Mouse (Mus musculus): ENCODE results near the gene Brf1. TPM values are rescaled to one million over a fixed set of nuclear protein-coding genes. Genes with fewer than 3 reads are reported as not detected.

Gene Brf1
- polyA plus RNA-seq, 1 experiment from 2014 or later, result 70.1 TPM

- no peaks in the 10 kb centered on the region for H3K9me3 ChIP-seq (ENCODE audit: low read length)
- peak overlapping the region; percentile 63 for H3K4me3 ChIP-seq (ENCODE audit: low read length)
- H3K36me3 ChIP-seq (ENCODE audit: insufficient read depth, low read length), result no peaks in the 10 kb centered on the region
- peaks cover 39% of the 10 kb centered on the region for H3K4me1 ChIP-seq (ENCODE audit: insufficient read depth, low read length)
- H3K4me2 ChIP-seq (replicated peaks; ENCODE audit: low read depth, low read length), result peak overlapping the region; percentile 88
- WGBS, result under 1% methylated on average over 57 of the region's 58 CpGs
- peak overlapping the region; percentile 78 for H3K9ac ChIP-seq (replicated peaks; ENCODE audit: low read length)
- H3K27me3 ChIP-seq (ENCODE audit: insufficient read depth, low read length), result no peaks in the 10 kb centered on the region
- H3K27ac ChIP-seq (ENCODE audit: low read length), result peak overlapping the region; percentile 86
- peak; percentile 81 for ATAC-seq (ENCODE audit: low FRiP score, low TSS enrichment)
These were observed 50.3 kb downstream of the Brf1 start for GRCm38 (mm10) chr12:112950040-112950760.

- 31% methylated on average over 4 of the region's 4 CpGs for WGBS
- ATAC-seq (ENCODE audit: low FRiP score, low TSS enrichment), result no peak
- Histone ChIP-seq H3K9me3 (ENCODE audit: low read length) (no peaks in the 10 kb centered on the region), H3K27ac (ENCODE audit: low read length) (peak overlapping the region; percentile 48; the same call in 1 of the 2 replicates), H3K4me2 (replicated peaks; ENCODE audit: low read depth, low read length) (no peak overlapping the region), H3K4me3 (ENCODE audit: low read length) (no peak overlapping the region), H3K27me3 (ENCODE audit: insufficient read depth, low read length) (no peaks in the 10 kb centered on the region), H3K36me3 (ENCODE audit: insufficient read depth, low read length) (no peaks in the 10 kb centered on the region), H3K4me1 (ENCODE audit: insufficient read depth, low read length) (peaks cover 32% of the 10 kb centered on the region), H3K9ac (replicated peaks; ENCODE audit: low read length) (no peak overlapping the region)
These were observed 53.2 kb downstream of the Brf1 start for GRCm38 (mm10) chr12:112947307-112947706.

- H3K27me3 ChIP-seq (ENCODE audit: insufficient read depth, low read length), result no peaks in the 10 kb centered on the region
- H3K4me3 ChIP-seq (ENCODE audit: low read length), result no peak overlapping the region
- H3K27ac ChIP-seq (ENCODE audit: low read length), result no peak overlapping the region
- H3K36me3 ChIP-seq (ENCODE audit: insufficient read depth, low read length), result no peaks in the 10 kb centered on the region
- peaks cover 17% of the 10 kb centered on the region for H3K4me1 ChIP-seq (ENCODE audit: insufficient read depth, low read length)
- H3K9ac ChIP-seq (replicated peaks; ENCODE audit: low read length), result 0 out of 2 replicates have a peak overlapping the region, but pooled peaks have one; percentile 19
- ATAC-seq (ENCODE audit: low FRiP score, low TSS enrichment), result no peak
- 81% methylated on average over 2 of the region's 2 CpGs for whole genome bisulfite sequencing
- no peak overlapping the region for H3K4me2 ChIP-seq (replicated peaks; ENCODE audit: low read depth, low read length)
- H3K9me3 ChIP-seq (ENCODE audit: low read length), result no peaks in the 10 kb centered on the region
These were observed 56.8 kb downstream of the Brf1 start for GRCm38 (mm10) chr12:112943669-112944068.

GRCm38 (mm10) chr12:112941776-112942713 lies 58.5 kb downstream of the Brf1 start, which contains the start of gene Nudt14:
TSS of gene Nudt14 (minus strand) at chr12:112942124.
- Histone ChIP-seq H3K4me1 (ENCODE audit: insufficient read depth, low read length) (peaks cover 14% of the 10 kb centered on the region), H3K4me2 (replicated peaks; ENCODE audit: low read depth, low read length) (peak within 1 kb of the TSS; percentile 71), H3K9ac (replicated peaks; ENCODE audit: low read length) (peak within 1 kb of the TSS; percentile 84), H3K4me3 (ENCODE audit: low read length) (peak within 1 kb of the TSS; percentile 78), H3K27ac (ENCODE audit: low read length) (peak within 1 kb of the TSS; percentile 83), H3K9me3 (ENCODE audit: low read length) (no peaks in the 10 kb centered on the region), H3K27me3 (ENCODE audit: insufficient read depth, low read length) (no peaks in the 10 kb centered on the region), H3K36me3 (ENCODE audit: insufficient read depth, low read length) (no peaks in the 10 kb centered on the region)
- 1% methylated on average over 55 of the region's 58 CpGs for WGBS
- ATAC-seq (ENCODE audit: low FRiP score, low TSS enrichment), result peak; percentile 83

- Histone ChIP-seq H3K9me3 (ENCODE audit: low read length) (no peaks in the 10 kb centered on the region), H3K27ac (ENCODE audit: low read length) (peak overlapping the region; percentile 16), H3K9ac (replicated peaks; ENCODE audit: low read length) (peak overlapping the region; percentile 84), H3K27me3 (ENCODE audit: insufficient read depth, low read length) (no peaks in the 10 kb centered on the region), H3K4me1 (ENCODE audit: insufficient read depth, low read length) (peaks cover 14% of the 10 kb centered on the region), H3K4me3 (ENCODE audit: low read length) (peak overlapping the region; percentile 78), H3K36me3 (ENCODE audit: insufficient read depth, low read length) (no peaks in the 10 kb centered on the region), H3K4me2 (replicated peaks; ENCODE audit: low read depth, low read length) (peak overlapping the region; percentile 71)
- 44% methylated on average over 10 of the region's 10 CpGs for WGBS
- ATAC-seq (ENCODE audit: low FRiP score, low TSS enrichment), result peak; percentile 20; the same call in 1 of the 2 replicates
These were observed 59.2 kb downstream of the Brf1 start for GRCm38 (mm10) chr12:112941156-112941775.

- ATAC-seq (ENCODE audit: low FRiP score, low TSS enrichment), result no peak
These were observed 59.8 kb downstream of the Brf1 start for GRCm38 (mm10) chr12:112940710-112941109.

GRCm38 (mm10) chr12:112940238-112940637 lies 60.3 kb downstream of the Brf1 start:
- Histone ChIP-seq H3K9ac (replicated peaks; ENCODE audit: low read length) (peak overlapping the region; percentile 47; the same call in 1 of the 2 replicates), H3K36me3 (ENCODE audit: insufficient read depth, low read length) (no peaks in the 10 kb centered on the region), H3K4me3 (ENCODE audit: low read length) (no peak overlapping the region), H3K27ac (ENCODE audit: low read length) (no peak overlapping the region), H3K9me3 (ENCODE audit: low read length) (no peaks in the 10 kb centered on the region), H3K4me2 (replicated peaks; ENCODE audit: low read depth, low read length) (no peak overlapping the region), H3K4me1 (ENCODE audit: insufficient read depth, low read length) (peaks cover 14% of the 10 kb centered on the region), H3K27me3 (ENCODE audit: insufficient read depth, low read length) (no peaks in the 10 kb centered on the region)
- ATAC-seq (ENCODE audit: low FRiP score, low TSS enrichment), result no peak
- WGBS, result 86% methylated on average over 4 of the region's 4 CpGs

More at GRCm38 (mm10) chr12:112940710-112941109, 59.8 kb downstream of the Brf1 start:
- Histone ChIP-seq H3K27ac (ENCODE audit: low read length) (no peak overlapping the region), H3K4me1 (ENCODE audit: insufficient read depth, low read length) (peaks cover 14% of the 10 kb centered on the region), H3K36me3 (ENCODE audit: insufficient read depth, low read length) (no peaks in the 10 kb centered on the region), H3K4me2 (replicated peaks; ENCODE audit: low read depth, low read length) (no peak overlapping the region), H3K9me3 (ENCODE audit: low read length) (no peaks in the 10 kb centered on the region), H3K9ac (replicated peaks; ENCODE audit: low read length) (no peak overlapping the region), H3K27me3 (ENCODE audit: insufficient read depth, low read length) (no peaks in the 10 kb centered on the region), H3K4me3 (ENCODE audit: low read length) (no peak overlapping the region)
- WGBS, result 90% methylated on average over 9 of the region's 9 CpGs

GRCm38 (mm10) chr12:112938873-112939565 lies 61.5 kb downstream of the Brf1 start:
- H3K36me3 ChIP-seq (ENCODE audit: insufficient read depth, low read length), result no peaks in the 10 kb centered on the region
- H3K27me3 ChIP-seq (ENCODE audit: insufficient read depth, low read length), result no peaks in the 10 kb centered on the region
- ATAC-seq (ENCODE audit: low FRiP score, low TSS enrichment), result peak; percentile 37; the same call in 1 of the 2 replicates
- WGBS, result 61% methylated on average over 10 of the region's 10 CpGs
- no peak overlapping the region; the same call in 1 of the 2 replicates for H3K9ac ChIP-seq (replicated peaks; ENCODE audit: low read length)
- H3K9me3 ChIP-seq (ENCODE audit: low read length), result no peaks in the 10 kb centered on the region
- no peak overlapping the region for H3K4me2 ChIP-seq (replicated peaks; ENCODE audit: low read depth, low read length)
- H3K4me1 ChIP-seq (ENCODE audit: insufficient read depth, low read length), result peaks cover 14% of the 10 kb centered on the region
- no peak overlapping the region for H3K27ac ChIP-seq (ENCODE audit: low read length)
- no peak overlapping the region for H3K4me3 ChIP-seq (ENCODE audit: low read length)

GRCm38 (mm10) chr12:112938366-112938765 lies 62.1 kb downstream of the Brf1 start:
- no peak for ATAC-seq (ENCODE audit: low FRiP score, low TSS enrichment)
- Histone ChIP-seq H3K9me3 (ENCODE audit: low read length) (no peaks in the 10 kb centered on the region), H3K4me1 (ENCODE audit: insufficient read depth, low read length) (peaks cover 14% of the 10 kb centered on the region), H3K27ac (ENCODE audit: low read length) (no peak overlapping the region), H3K4me2 (replicated peaks; ENCODE audit: low read depth, low read length) (no peak overlapping the region), H3K36me3 (ENCODE audit: insufficient read depth, low read length) (no peaks in the 10 kb centered on the region), H3K4me3 (ENCODE audit: low read length) (no peak overlapping the region), H3K9ac (replicated peaks; ENCODE audit: low read length) (no peak overlapping the region), H3K27me3 (ENCODE audit: insufficient read depth, low read length) (no peaks in the 10 kb centered on the region)
- 80% methylated on average over 10 of the region's 10 CpGs for WGBS
